Mouse (Mus musculus) embryonic fibroblast, embryonic 13.5 days (primary cell): ENCODE measurements around the gene Ctrb1.

ENCODE experiments used
- CTCF ChIP-seq: IDR thresholded peaks from 2 replicates; pipeline ENCODE4 v1.5.1; 2011; ENCODE audit warnings: mild to moderate bottlenecking, control low read depth, low read length, moderate library complexity, borderline replicate concordance; ENCODE audit not compliant: insufficient read depth
- POLR2A ChIP-seq: IDR thresholded peaks from 2 replicates; pipeline ENCODE4 v1.6.1; 2011; ENCODE audit warnings: low read depth, mild to moderate bottlenecking, control low read depth, low read length, moderate library complexity

- TF ChIP-seq CTCF, result no peak
- no peak for TF ChIP-seq POLR2A
Observed at GRCm38 (mm10) chr8:111709223-111709622, 18.4 kb upstream of the Ctrb1 start.
